Mouse (Mus musculus) olfactory bulb, adult 2 months (tissue): ENCODE data around the gene Zc3h10.

Source experiments
- CTCF ChIP-seq: fragments of 200-500 bp; IDR thresholded peaks from 2 replicates; pipeline ENCODE4 v1.5.1; 2012; ENCODE audit warnings: low read depth, mild to moderate bottlenecking, low read length, moderate library complexity; ENCODE audit not compliant: insufficient read depth
- POLR2A ChIP-seq: fragments of 200-500 bp; IDR thresholded peaks from 2 replicates; pipeline ENCODE4 v1.6.1; 2012; ENCODE audit warnings: mild to moderate bottlenecking, low read depth, low read length, moderate library complexity; ENCODE audit not compliant: insufficient read depth

DNA sequence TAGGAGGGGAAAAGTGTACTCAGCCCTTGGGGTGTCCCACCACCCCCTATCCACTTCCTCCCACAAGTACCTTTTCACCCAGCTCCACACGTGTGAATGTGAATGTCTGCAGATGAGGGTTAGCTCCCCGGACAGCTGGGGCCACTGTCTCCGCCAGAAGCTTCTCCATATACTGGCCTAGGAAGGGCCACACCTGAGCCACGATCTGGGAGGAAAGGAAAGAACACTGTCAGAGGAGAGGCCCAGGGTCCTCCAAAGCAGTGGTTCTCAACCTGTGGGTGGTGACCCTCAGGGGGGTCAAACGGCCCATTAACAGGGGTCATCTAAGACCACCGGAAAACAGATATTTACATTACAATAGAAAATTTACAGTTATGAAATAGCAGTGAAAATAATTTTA is 25.2 kb downstream of the Zc3h10 start:
- TF ChIP-seq CTCF (no peak), POLR2A (no peak)
